In genomic region chr13:113579788-113580399, GRCm38 (mm10) we compare ENCODE assay signal across 13 mouse cellular contexts. TPM values are rescaled to one million over a fixed set of nuclear protein-coding genes. Genes with fewer than 3 reads are reported as not detected.
DNase-seq lines count a peak whose midpoint lies in the region; ATAC-seq and TF ChIP-seq lines count a peak whose summit lies in the region.
"Had no signal": no experiment of that assay in that cellular context is flagged by ENCODE, and none has a peak within 500 bp of the region (broad histone marks: within the 10 kb centered on the region; RNA-seq: fewer than 3 reads in every experiment).

No protein-coding gene starts in this region.

- H3K27ac ChIP-seq in kidney, embryonic 14.5 days (ENCODE audit: low read depth, low read length): peak overlapping the region; percentile 49; the same call in 1 of the 2 replicates
- no peak overlapping the region for H3K27ac ChIP-seq in hindbrain, postnatal 0 days
- H3K27ac ChIP-seq in limb, embryonic 10.5 days: no peak overlapping the region
- H3K27ac ChIP-seq: heart, embryonic 13.5 days had no signal

- H3K4me3 ChIP-seq in kidney, embryonic 14.5 days (ENCODE audit: low read length): no peak overlapping the region
- no peak overlapping the region for H3K4me3 ChIP-seq in hindbrain, postnatal 0 days (ENCODE audit: low read length)
- H3K4me3 ChIP-seq in limb, embryonic 10.5 days: no peak overlapping the region
- H3K4me3 ChIP-seq: heart, embryonic 13.5 days had no signal

- no peak overlapping the region for H3K9ac ChIP-seq in kidney, embryonic 14.5 days (ENCODE audit: low read depth, low read length)
- H3K9ac ChIP-seq in hindbrain, postnatal 0 days (replicated peaks; ENCODE audit: low read length): no peak overlapping the region
- H3K9ac ChIP-seq: heart, embryonic 13.5 days had no signal

- no peaks in the 10 kb centered on the region for H3K9me3 ChIP-seq in kidney, embryonic 14.5 days (ENCODE audit: control insufficient read depth, low read length)
- no peaks in the 10 kb centered on the region for H3K9me3 ChIP-seq in hindbrain, postnatal 0 days (ENCODE audit: low read length)
- H3K9me3 ChIP-seq in limb, embryonic 10.5 days (replicated peaks): no peaks in the 10 kb centered on the region
- H3K9me3 ChIP-seq: heart, embryonic 13.5 days had no signal

- WGBS in kidney, embryonic 14.5 days: 16% methylated on average over 7 of the region's 7 CpGs
- WGBS in hindbrain, postnatal 0 days: 56% methylated on average over 7 of the region's 7 CpGs
- WGBS in limb, embryonic 10.5 days: 58% methylated on average over 7 of the region's 7 CpGs

- no peaks in the 10 kb centered on the region for H3K36me3 ChIP-seq in kidney, embryonic 14.5 days (ENCODE audit: control insufficient read depth, insufficient read depth, low read length)
- H3K36me3 ChIP-seq in hindbrain, postnatal 0 days (ENCODE audit: insufficient read depth, low read length): no peaks in the 10 kb centered on the region
- no peaks in the 10 kb centered on the region for H3K36me3 ChIP-seq in limb, embryonic 10.5 days
- H3K36me3 ChIP-seq: heart, embryonic 13.5 days had no signal

- H3K4me1 ChIP-seq in kidney, embryonic 14.5 days (ENCODE audit: control insufficient read depth, insufficient read depth, low read length): peaks cover 15% of the 10 kb centered on the region
- no peaks in the 10 kb centered on the region for H3K4me1 ChIP-seq in hindbrain, postnatal 0 days (ENCODE audit: insufficient read depth, low read length)
- H3K4me1 ChIP-seq in limb, embryonic 10.5 days: peaks cover 15% of the 10 kb centered on the region
- H3K4me1 ChIP-seq: heart, embryonic 13.5 days had no signal

- H3K27me3 ChIP-seq in kidney, embryonic 14.5 days (ENCODE audit: control insufficient read depth, insufficient read depth, low read length): no peaks in the 10 kb centered on the region
- no peaks in the 10 kb centered on the region for H3K27me3 ChIP-seq in hindbrain, postnatal 0 days (ENCODE audit: insufficient read depth, low read length)
- H3K27me3 ChIP-seq in limb, embryonic 10.5 days (ENCODE audit: low read depth, poor library complexity, severe bottlenecking): no peaks in the 10 kb centered on the region
- H3K27me3 ChIP-seq: heart, embryonic 13.5 days had no signal

- no peak overlapping the region for H3K4me2 ChIP-seq in kidney, embryonic 14.5 days (replicated peaks; ENCODE audit: low read depth, low read length)
- no peak overlapping the region for H3K4me2 ChIP-seq in hindbrain, postnatal 0 days (ENCODE audit: low read depth, low read length)
- H3K4me2 ChIP-seq: heart, embryonic 13.5 days had no signal

- ATAC-seq in kidney, embryonic 14.5 days (ENCODE audit: low FRiP score, low TSS enrichment): peak; percentile 48; the same call in 1 of the 2 replicates
- ATAC-seq in common myeloid progenitor, adult 5-6 weeks (replicated peaks; ENCODE audit: low read depth, poor library complexity, severe bottlenecking): peak; percentile 93
- ATAC-seq in hindbrain, postnatal 0 days: no peak
- ATAC-seq: hindbrain, embryonic 16.5 days had no signal

- DNase-seq in kidney, adult 18-20 months: no peak
- DNase-seq in CD4-positive helper T cell, adult 2 months (ENCODE audit: low read depth, low spot score): peak; percentile 91
- peak; percentile 72 to 79 for DNase-seq in natural killer cell, adult 2 months (ENCODE audit: low spot score in 2 of 2)
- DNase-seq in hindbrain, postnatal 0 days (ENCODE audit: low spot score): no peak
- DNase-seq in neural tube, embryonic 10.5 days (ENCODE audit: extremely low spot score, low spot score): no peak
- DNase-seq in limb, embryonic 10.5 days (ENCODE audit: low spot score): no peak
- DNase-seq: adrenal gland, postnatal 14 days; cerebellum, adult 8-10 months; retina, postnatal 1 day had no signal

- no peak for TF ChIP-seq CTCF in hindbrain, postnatal 0 days (IDR thresholded peaks at IDR 0.05; ENCODE audit: low read depth)

RNA-seq across cellular contexts. Expression of gene Snx18, which starts 38.5 kb away (rescaled TPM):
- 39.4 and 51.2 TPM in 2 replicates for polyA plus RNA-seq in kidney, embryonic 14.5 days (2014; fragmentation: Nextera tagmentation; extraction: Ambion mirVana)
- 26.4 and 27.5 TPM in 2 replicates for total RNA-seq in common myeloid progenitor, adult 5-6 weeks (2017)
- 38.2 and 44.4 TPM in 2 replicates for total RNA-seq in hindbrain, postnatal 0 days (2014; rRNA removed)
- 11.1 and 11.5 TPM in 2 replicates for polyA plus RNA-seq in hindbrain, postnatal 0 days (2015; fragmentation: Nextera tagmentation; extraction: Ambion mirVana)
- polyA plus RNA-seq in limb, embryonic 10.5 days (2016; fragmentation: Nextera tagmentation; extraction: Ambion mirVana): 21.6 and 22.5 TPM in 2 replicates

Comparison
In these comparisons a context has a peak if more than half of its experiments do, and no peak if none do; other contexts are left out.
1. DNase-seq: peak in CD4-positive helper T cell, adult 2 months (single experiment) and natural killer cell, adult 2 months (2 of 2); none in kidney, adult 18-20 months (single experiment), hindbrain, postnatal 0 days (single experiment), neural tube, embryonic 10.5 days (single experiment) and limb, embryonic 10.5 days (single experiment).